Mouse (Mus musculus): ENCODE data around the gene Ccl7.

DNA sequence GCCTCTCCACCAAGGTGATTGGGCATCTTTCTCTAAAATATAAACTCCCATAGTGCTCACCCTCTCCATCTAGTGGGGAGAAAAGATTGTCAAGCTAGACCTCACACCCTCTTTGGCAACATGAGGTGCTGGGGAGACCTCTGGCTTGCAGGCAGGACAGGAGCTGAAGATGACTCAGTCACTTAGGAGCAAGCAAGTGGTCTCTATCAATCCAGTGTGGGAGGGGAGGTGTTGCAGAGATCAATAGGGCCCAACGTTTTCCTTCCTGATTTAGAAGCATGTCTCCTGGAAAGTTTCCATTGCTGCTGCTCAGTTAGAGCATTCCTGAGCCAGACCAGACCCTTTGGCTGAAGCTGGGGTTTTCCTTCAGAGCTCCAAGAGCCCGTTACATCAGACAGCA lies 7.0 kb upstream of the Ccl7 start, which contains the start of gene Gm17268:
- TF ChIP-seq CTCF (IDR thresholded peaks at IDR 0.05; ENCODE audit: insufficient read depth, low read length) (no peak), POLR2A (IDR thresholded peaks at IDR 0.05; ENCODE audit: borderline replicate concordance, extremely low read depth, low read depth, low read length) (no peak)
